Mouse (Mus musculus) hematopoietic stem cell, adult 5-6 weeks (primary cell): ENCODE results near the gene Fnbp1l. TPM values are rescaled to one million over a fixed set of nuclear protein-coding genes. Genes with fewer than 3 reads are reported as not detected.

Source experiments
- ATAC-seq, 2 experiments: fragments of 125-278 bp in 1 of 2; replicated peaks in 1 of 2; 2 replicates each; pipeline ENCODE4 v1.8.0; 2016 to 2017; ENCODE audit warnings: inconsistent platforms in 2 of 2, mild to moderate bottlenecking in 2 of 2, moderate number of reproducible peaks in 2 of 2, low read depth in 1 of 2, moderate TSS enrichment in 1 of 2; ENCODE audit not compliant: low FRiP score in 2 of 2, poor library complexity in 2 of 2, severe bottlenecking in 2 of 2, insufficient read depth in 1 of 2, low TSS enrichment in 1 of 2
- total RNA-seq: library from RNA; stranded (forward); fragments of 172-1452, 232-1000 nt; gene quantifications from 2 replicates; pipeline ENCODE4 v1.2.3, GENCODE M21; 2017

Fnbp1l gene
- total RNA-seq, 1 experiment from 2014 or later, result 59.2 TPM

- ATAC-seq, result no peak
Observed at GRCm38 (mm10) chr3:122511721-122512619, 107.5 kb downstream of the Fnbp1l start.

DNA sequence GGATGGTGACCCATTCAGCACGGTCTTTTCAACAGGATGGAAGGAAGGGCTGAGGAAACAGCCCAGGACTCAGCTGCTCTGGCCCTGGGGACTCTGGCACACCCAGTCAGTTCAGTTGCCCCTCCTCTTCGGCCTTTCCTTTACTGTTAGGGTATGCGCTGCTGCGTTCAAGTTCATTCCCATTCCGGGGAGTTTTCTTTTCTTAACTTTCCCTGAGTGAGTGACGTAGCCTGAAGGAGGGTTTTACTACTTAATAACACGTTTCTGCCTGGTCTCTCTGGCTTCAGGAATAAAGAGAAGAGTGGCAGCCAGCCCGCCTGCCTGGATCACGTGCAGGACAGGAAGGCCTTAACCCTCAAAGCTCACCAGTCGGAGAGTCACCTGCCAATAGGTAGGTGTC lies 108.6 kb downstream of the Fnbp1l start:
- ATAC-seq, result no peak

- no peak for ATAC-seq
Observed at GRCm38 (mm10) chr3:122510240-122510750, 109.2 kb downstream of the Fnbp1l start.

GRCm38 (mm10) chr3:122509534-122510239 lies 109.8 kb downstream of the Fnbp1l start:
- ATAC-seq, result no peak

- peak; percentile 88 to 90 for ATAC-seq
Observed at GRCm38 (mm10) chr3:122509084-122509483, 110.4 kb downstream of the Fnbp1l start.

DNA sequence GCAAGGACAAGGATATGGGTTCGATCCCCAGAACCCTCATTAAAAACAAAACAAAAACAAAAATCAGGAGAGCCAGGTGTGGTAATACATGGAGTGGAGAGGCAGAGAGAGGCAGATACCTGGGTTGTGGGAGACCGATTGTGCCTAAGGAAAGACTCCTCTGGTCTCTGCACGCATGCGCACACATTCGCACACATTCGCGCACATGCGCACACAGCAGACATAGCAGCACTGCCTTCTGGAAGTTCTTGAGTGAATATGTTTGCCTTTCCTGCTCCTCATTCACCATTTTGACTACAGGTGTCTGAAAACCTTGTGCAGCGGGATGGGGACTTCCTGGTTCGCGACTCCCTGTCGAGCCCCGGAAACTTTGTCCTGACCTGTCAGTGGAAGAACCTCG lies 111.7 kb downstream of the Fnbp1l start:
- no peak for ATAC-seq

GRCm38 (mm10) chr3:122506343-122506916 lies 113.1 kb downstream of the Fnbp1l start:
- no peak for ATAC-seq

GRCm38 (mm10) chr3:122500929-122501328 lies 118.6 kb downstream of the Fnbp1l start:
- ATAC-seq, result no peak

GRCm38 (mm10) chr3:122499647-122500046 lies 119.9 kb downstream of the Fnbp1l start:
- no peak for ATAC-seq

GRCm38 (mm10) chr3:122498528-122498927 lies 121.0 kb downstream of the Fnbp1l start:
- no peak for ATAC-seq

GRCm38 (mm10) chr3:122497871-122498270 lies 121.6 kb downstream of the Fnbp1l start:
- ATAC-seq, result 0 out of 4 replicates have a peak, but pooled peaks of 1 of the 2 experiments have one; percentile 24

DNA sequence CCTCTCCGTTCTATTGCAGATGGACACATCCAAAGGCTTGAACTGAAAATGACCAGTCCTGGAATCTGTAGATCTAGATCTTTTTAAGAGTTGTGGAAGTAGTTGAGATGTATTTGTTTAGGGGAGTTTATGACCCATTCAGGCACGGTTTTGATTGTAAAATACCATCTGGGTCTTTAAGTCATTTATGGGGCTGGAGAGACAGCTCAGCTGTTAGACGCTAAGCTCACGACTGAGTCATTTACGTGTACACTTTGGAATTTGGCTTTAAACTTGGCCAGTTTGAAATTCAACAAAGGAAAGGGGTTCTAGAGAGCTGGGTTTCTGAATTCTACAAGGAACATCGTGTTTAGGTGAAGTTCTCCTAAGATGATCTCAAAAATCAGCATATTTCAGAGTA lies 124.8 kb downstream of the Fnbp1l start:
- ATAC-seq, result no peak

- no peak for ATAC-seq
Observed at GRCm38 (mm10) chr3:122492872-122493615, 126.5 kb downstream of the Fnbp1l start.

DNA sequence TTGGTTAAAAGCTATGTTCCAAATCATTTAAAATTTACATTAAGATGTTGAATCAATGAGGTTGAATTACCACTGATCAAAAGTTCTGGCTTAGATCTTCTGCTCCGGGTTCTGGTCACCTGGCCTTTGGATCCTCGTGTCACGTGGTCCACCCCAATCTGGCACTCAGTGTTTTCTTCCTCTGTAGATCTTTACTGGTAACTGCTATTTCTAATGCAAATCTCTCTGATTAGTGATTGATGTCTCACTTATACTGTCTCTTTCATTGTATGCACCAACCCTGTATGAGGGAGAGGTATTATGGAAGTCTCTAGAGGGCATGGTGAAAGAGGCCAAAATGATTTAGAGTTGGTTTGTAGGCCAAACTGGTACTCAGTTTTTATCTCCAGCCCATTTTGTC lies 127.5 kb downstream of the Fnbp1l start:
- ATAC-seq, result no peak

DNA sequence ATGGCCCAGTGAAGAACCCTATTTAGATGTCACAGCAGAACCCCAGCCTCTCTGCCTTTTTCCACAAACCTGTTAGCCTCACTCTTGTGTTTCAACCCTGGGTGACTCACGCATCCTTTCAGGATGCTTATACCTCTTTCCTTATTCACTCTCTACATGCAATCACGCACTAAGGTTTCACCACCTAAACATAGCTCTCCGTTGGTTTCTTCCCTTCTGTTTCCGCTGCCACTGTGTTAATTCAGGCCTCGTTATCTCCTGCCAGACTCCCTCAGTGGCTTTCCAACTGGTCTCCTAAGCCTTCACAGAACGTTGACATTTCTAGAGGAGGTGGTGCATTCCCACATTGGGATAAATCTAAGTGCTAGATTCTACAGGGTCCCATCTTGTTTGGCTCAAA lies 128.9 kb downstream of the Fnbp1l start:
- ATAC-seq, result no peak
